Mouse (Mus musculus): ENCODE measurements around the gene Foxd1.

Gene Foxd1

GRCm38 (mm10) chr13:98340506-98340905 is 13.5 kb upstream of the Foxd1 start:
- POLR2A ChIA-PET: interaction anchor here in 1 of 4 experiments (1.0 kb wide), 1 partner anchor 10 kb away, joined by 3 read pairs; no protein-coding TSS in a partner anchor
- CTCF ChIA-PET: interaction anchor here in 2 of 4 experiments (1.1 to 1.8 kb wide), 2 partner anchors 11 kb away, joined by 3 to 5 read pairs; no protein-coding TSS in a partner anchor

DNA sequence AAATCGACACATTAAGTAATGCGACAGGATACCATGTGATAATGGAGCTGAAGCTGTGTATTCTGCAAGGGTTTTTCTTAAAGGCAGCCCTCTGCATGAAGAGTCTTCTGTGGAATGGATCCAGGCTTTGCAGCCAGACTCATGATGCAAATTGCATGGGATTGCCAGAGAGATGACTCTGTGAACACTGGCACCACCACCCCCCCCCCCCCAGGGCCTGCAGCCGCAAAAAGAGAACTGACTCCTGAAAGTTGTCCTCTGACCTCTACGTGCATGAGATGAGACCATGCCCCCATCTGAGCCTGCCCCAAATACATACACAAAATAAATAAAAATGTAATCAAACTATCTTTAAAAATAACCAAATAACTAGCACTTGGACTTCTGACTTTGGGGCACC is 4.6 kb upstream of the Foxd1 start:
- ChIA-PET POLR2A (interaction anchor here in 1 of 4 experiments (0.6 kb wide), 2 partner anchors 227 to 384 kb away, joined by 3 to 7 read pairs; no protein-coding TSS in a partner anchor), CTCF (interaction anchor here in 2 of 4 experiments (0.6 to 0.7 kb wide), 2 partner anchors 13 to 258 kb away, joined by 3 to 8 read pairs; no protein-coding TSS in a partner anchor)

DNA sequence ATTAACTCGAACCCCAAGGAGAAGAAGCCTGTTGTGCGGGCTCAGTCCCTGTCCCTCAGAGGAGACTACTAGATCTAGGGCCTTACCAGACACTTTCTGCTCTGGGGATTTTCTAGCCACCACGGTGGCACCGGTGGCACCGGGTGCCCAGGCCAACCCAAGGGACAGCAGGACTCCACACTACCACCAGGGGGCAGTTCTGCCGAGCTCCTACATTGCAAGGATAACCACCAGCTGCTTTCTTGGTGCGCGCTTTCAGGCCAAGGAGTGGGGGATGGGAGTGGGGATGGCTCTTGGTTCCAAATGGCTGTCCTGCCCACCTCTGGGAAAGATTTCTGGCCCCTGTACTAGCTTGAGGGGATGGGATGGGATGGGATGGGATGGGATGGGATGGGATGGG is 2.5 kb upstream of the Foxd1 start:
- POLR2A ChIA-PET: interaction anchor here in 3 of 4 experiments (0.6 to 1.7 kb wide), 9 partner anchors 9 to 245 kb away, joined by 3 to 11 read pairs (median 3); partner anchors contain the start of gene Btf3 (in 1 of the 3)
- CTCF ChIA-PET: interaction anchor here (0.5 to 1.9 kb wide), 35 partner anchors 9 to 441 kb away, joined by 3 to 17 read pairs (median 4); partner anchors contain the start of gene Btf3 (in 1 of the 4)

DNA sequence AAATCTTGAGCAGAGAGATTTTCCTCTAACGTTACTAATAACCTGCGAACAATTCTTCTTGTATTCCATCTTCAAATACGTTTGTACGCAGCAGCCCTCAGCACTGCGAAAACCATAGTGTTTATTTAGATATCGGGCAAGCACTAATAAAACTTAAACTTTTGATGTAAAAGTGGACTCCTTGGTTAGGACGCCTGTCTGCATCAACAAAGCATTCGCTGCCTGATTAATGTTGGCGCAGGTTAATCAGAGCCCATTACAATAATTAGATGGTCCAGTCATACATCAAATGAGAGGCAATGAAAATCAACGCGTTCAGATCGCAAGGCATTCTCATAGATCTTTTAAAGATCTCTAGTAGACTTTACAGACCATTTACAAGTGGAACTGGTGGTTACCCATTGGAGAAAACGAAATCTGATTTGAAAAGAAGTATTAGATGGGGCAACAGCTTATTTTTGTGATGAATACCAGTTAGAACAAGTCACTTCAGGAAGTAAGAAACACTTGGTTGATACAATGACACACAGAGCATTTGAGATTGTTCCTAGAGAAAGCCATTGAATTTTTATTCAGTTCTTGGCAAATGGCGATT is 1.6 kb upstream of the Foxd1 start:
- ChIA-PET CTCF (interaction anchor here in 3 of 4 experiments (0.6 to 1.9 kb wide), 11 partner anchors 26 to 442 kb away, joined by 3 to 14 read pairs (median 4); no protein-coding TSS in a partner anchor), POLR2A (interaction anchor here in 1 of 4 experiments (0.9 to 1.4 kb wide), 4 partner anchors 14 to 42 kb away, joined by 3 read pairs; no protein-coding TSS in a partner anchor)

DNA sequence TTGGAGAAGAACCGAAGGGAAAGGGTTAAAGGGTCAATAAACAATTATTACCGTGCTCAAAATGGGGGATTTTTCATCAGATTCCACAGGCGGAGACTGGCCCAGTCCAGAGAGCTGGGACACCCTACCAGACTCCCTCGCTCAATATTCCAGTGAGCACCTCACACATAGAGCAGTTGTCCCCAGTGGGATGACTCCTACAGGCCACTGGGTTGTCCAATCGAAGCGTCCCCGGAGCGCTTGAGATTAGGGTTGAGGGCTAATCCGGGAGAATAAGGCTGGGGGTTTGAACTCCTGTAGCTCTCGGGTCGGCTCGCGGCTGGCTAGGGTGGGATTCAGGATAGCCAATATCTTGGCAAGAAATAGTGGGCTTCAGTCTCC is 343 bp upstream of the Foxd1 start:
- ChIA-PET POLR2A (interaction anchor here (0.5 to 1.5 kb wide), 23 partner anchors 12 to 1345 kb away, joined by 3 to 6 read pairs (median 3); partner anchors contain the start of genes Ankra2 (in 1 of the 4), Btf3 (in 1 of the 4) and Utp15 (in 1 of the 4)), CTCF (interaction anchor here in 2 of 4 experiments (0.6 kb wide), 4 partner anchors 66 to 314 kb away, joined by 3 to 6 read pairs (median 3); no protein-coding TSS in a partner anchor)

DNA sequence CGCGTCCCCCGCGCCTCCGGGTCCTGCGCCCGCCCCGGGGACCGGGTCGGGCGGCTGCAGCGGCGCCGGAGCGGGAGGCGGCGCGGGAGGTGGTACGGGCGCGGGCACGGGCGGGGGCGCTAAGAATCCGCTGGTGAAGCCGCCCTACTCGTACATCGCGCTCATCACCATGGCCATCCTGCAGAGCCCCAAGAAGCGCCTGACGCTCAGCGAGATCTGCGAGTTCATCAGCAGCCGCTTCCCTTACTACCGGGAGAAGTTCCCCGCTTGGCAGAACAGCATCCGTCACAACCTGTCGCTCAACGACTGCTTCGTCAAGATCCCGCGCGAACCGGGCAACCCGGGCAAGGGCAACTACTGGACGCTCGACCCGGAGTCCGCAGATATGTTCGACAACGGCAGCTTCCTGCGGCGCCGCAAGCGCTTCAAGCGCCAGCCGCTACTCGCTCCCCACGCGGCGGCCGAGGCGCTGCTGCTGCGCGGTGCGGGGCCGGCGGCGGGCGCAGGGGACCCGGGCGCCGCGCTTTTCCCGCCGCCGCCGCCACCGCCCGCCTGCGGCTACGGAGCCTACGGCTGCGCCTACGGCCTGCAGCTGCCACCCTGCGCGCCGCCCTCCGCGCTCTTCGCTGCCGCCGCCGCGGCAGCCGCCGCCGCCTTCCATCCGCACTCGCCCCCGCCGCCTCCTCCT is 973 bp downstream of the Foxd1 start:
- CTCF ChIA-PET: no interaction called here
- POLR2A ChIA-PET: interaction anchor here in 2 of 4 experiments (0.6 to 1.6 kb wide), 3 partner anchors 49 to 862 kb away, joined by 3 to 5 read pairs (median 5); no protein-coding TSS in a partner anchor

GRCm38 (mm10) chr13:98355559-98356111 is 1.6 kb downstream of the Foxd1 start:
- ChIA-PET POLR2A (interaction anchor here in 1 of 4 experiments (1.6 kb wide), 1 partner anchor 57 kb away, joined by 5 read pairs; no protein-coding TSS in a partner anchor), CTCF (no interaction called here)

DNA sequence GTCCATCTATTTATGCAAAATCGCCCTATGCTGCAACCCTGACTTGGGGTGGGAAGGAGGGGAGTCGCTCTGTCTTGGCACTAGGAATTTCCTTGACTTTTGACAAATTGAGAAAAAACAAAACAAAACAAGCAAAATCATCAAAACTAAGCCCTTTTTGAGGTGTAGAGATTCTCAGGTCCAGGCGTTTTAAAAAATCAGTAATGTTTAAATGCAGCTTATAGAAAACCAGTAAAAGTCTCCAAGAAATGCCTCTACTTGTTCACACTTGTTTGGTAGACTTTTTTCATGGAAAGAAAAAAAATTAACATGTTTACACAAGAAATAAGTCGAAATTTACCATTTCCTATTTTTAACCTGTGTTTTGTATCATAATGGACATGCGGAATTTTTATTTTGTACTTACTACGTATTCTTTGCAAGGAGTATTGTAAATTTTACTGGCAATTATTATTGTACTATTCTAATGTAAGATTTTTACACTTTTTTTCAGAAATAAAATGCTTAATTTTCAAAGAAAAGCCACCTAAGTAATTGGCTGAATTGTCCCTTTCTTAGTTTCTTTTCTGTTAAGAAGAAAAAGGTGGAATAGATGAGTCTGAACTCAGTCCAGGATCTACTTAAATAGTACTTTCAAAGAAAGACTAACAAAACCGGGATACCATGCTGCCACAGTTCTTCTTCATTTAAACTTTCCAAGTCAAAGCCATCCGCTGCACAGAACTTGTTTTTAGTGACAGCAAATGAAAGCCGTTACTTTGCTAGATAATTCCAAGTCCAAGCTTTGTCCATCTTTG is 2.3 kb downstream of the Foxd1 start:
- POLR2A ChIA-PET: interaction anchor here in 1 of 4 experiments (1.1 to 1.6 kb wide), 2 partner anchors 34 to 57 kb away, joined by 3 to 5 read pairs; no protein-coding TSS in a partner anchor
- CTCF ChIA-PET: no interaction called here

GRCm38 (mm10) chr13:98356973-98357425 is 3.0 kb downstream of the Foxd1 start:
- ChIA-PET POLR2A (interaction anchor here in 1 of 4 experiments (1.1 kb wide), 1 partner anchor 34 kb away, joined by 3 read pairs; no protein-coding TSS in a partner anchor), CTCF (no interaction called here)

DNA sequence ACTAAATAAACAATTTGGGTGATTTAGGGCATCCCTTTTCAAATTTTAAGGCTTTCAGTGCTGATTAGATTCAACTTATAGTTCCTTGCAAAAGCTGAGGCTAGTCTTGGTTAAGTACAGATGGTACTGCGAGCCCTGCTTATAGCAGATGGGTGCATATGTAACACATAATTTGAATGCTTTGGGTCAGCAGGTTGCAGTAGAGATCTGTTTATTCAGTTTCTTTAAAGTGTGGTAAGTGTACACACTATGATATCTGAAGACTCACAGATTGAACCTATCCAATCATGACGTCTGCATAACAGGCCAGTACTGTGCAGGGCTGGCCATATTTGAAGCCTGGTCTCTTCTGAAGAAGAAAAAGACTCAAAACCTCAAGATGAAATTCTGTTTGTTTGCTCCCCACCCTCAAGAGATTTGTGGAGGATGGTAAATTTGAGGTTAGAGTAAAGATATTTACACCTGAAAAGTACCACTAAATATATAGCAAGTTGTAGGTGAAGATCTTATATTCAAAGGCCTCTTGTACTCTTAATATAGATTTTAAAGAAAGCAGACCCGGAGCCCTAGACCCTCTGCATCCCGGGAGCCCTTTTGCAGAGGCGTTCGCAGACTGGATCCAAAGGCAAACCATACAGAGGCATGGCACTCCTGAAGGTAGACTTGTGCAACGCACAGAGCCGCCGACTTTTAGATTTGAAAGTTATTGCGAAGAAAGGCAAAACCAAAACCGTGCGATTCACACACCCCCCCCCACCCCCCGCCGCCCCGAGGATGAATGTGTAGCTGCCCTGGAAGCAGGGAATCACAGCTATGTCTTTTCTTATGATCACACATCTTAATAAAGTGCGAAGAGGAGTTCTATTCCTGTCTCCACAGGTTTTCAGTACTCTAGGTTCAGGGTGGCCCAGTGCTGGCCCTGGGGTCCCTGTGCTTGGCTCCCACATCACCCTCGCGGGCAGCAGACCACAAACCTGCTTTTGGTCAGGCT is 3.7 kb downstream of the Foxd1 start:
- ChIA-PET CTCF (interaction anchor here in 2 of 4 experiments (0.5 to 1.0 kb wide), 2 partner anchors 18 to 231 kb away, joined by 3 read pairs; no protein-coding TSS in a partner anchor), POLR2A (interaction anchor here in 2 of 4 experiments (0.5 to 1.8 kb wide), 6 partner anchors 10 to 162 kb away, joined by 3 to 5 read pairs (median 4); partner anchors contain the start of gene Btf3 (in 1 of the 2))

GRCm38 (mm10) chr13:98358424-98359181 is 4.6 kb downstream of the Foxd1 start:
- CTCF ChIA-PET: interaction anchor here in 1 of 4 experiments (1.0 kb wide), 1 partner anchor 230 kb away, joined by 3 read pairs; no protein-coding TSS in a partner anchor
- POLR2A ChIA-PET: interaction anchor here in 1 of 4 experiments (0.5 to 1.8 kb wide), 5 partner anchors 10 to 161 kb away, joined by 3 to 5 read pairs (median 4); partner anchors contain the start of gene Btf3

DNA sequence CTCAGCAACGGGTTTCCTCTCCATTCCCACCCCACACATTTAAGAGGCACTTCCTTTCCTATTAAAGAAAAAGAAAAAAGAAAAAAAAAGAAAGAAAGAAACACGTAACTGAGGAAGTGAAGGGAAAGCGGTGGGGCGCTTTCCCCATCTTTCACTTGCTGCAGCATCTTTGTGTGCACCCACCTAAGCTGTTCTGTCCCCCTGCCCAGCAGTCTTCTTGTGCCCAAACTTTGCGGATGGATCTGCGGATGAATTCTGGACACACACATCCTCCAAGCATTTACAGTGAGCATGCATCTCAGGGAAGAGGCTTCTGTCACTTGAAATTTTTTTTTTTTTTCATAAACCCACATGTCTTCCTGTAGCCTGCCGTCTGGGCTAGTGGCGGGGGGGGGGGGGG is 5.3 kb downstream of the Foxd1 start:
- ChIA-PET CTCF (no interaction called here), POLR2A (interaction anchor here in 1 of 4 experiments (1.2 to 1.8 kb wide), 2 partner anchors 9 to 42 kb away, joined by 4 to 5 read pairs; partner anchors contain the start of gene Btf3)

DNA sequence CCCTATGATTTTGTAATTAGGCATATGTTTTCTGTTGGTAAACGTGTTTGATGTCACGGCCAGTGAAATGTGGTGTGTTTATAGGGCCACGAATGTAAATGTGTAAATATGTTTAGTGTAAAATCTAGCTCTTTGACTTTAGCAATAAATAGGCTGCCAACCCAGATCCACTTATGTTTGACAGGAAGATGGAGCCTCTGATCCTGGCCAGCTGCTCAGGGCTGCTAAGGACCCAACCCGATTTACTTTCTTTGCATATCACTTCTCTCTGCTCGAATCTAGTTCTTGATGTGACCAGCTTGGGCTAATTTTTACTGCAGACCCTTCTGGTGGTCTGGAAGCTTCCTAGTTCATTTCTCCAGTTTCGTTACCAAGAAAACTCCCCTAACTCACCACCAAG is 6.3 kb downstream of the Foxd1 start:
- ChIA-PET CTCF (interaction anchor here in 2 of 4 experiments (0.5 to 1.1 kb wide), 3 partner anchors 9 to 462 kb away, joined by 3 to 4 read pairs (median 4); no protein-coding TSS in a partner anchor), POLR2A (interaction anchor here in 3 of 4 experiments (0.5 to 1.6 kb wide), 4 partner anchors 9 to 1153 kb away, joined by 3 to 4 read pairs (median 4); no protein-coding TSS in a partner anchor)

DNA sequence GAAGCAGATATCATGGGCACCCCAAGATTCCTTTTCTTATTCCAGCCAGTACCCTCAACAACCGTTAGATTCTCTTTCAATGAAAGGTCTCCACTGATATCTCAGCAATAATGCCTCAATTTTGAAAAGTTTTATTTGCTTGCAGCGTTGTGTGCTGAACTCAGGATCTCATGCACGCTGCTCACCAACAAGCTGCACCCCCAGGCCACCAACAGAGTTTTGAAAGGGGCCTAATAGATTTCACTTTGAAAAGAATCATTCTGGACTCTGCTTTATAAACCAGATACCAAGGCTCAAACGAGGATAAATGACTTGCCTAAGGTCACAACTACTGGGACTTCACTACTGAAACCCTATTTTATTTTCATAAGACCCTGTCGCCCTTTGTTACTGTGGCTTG is 7.1 kb downstream of the Foxd1 start:
- ChIA-PET POLR2A (interaction anchor here in 1 of 4 experiments (1.2 to 1.6 kb wide), 2 partner anchors 10 to 226 kb away, joined by 3 to 4 read pairs; no protein-coding TSS in a partner anchor), CTCF (interaction anchor here in 1 of 4 experiments (1.0 to 1.1 kb wide), 2 partner anchors 10 to 62 kb away, joined by 3 to 4 read pairs; no protein-coding TSS in a partner anchor)

DNA sequence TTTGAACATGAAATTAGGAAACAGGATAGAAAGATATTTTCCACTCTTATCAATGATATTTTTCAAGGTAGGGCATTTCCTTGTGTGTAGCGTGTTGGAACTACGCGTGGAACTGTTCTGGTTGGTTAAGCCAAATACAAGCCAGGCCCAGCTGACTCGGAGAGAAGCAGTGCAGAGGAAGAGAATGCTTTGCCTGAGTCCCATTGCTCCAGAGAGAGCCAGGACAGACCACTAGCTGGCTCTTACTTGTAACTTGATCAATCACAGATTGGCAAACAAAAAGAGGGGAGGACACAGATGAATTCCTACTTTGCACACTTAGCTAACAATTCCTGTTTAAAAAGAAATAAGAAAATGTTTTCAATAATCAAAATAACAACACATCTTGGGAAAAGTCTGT is 9.0 kb downstream of the Foxd1 start:
- CTCF ChIA-PET: interaction anchor here in 2 of 4 experiments (0.6 to 0.9 kb wide), 2 partner anchors 11 to 14 kb away, joined by 3 to 5 read pairs; no protein-coding TSS in a partner anchor
- POLR2A ChIA-PET: no interaction called here
